ENCODE assay signal across 8 mouse cellular contexts in genomic region chr10:81106113-81106721, GRCm38 (mm10). TPM values are rescaled to one million over a fixed set of nuclear protein-coding genes. Genes with fewer than 3 reads are reported as not detected.
DNase-seq lines count a peak whose midpoint lies in the region; ATAC-seq and TF ChIP-seq lines count a peak whose summit lies in the region.

No protein-coding gene starts in this region.

- peaks cover 13% of the 10 kb centered on the region for H3K4me1 ChIP-seq in embryonic facial prominence, embryonic 14.5 days (ENCODE audit: control insufficient read depth, insufficient read depth, low read length)
- peaks cover 15% of the 10 kb centered on the region for H3K4me1 ChIP-seq in liver, adult 2 months (ENCODE audit: control insufficient read depth, insufficient read depth, low read length)

- H3K4me3 ChIP-seq in embryonic facial prominence, embryonic 14.5 days (ENCODE audit: low read depth, low read length), result peak overlapping the region; percentile 86
- H3K4me3 ChIP-seq in liver, adult 2 months (ENCODE audit: insufficient read depth, low read depth, low read length), result peak overlapping the region; percentile 65

- H3K9me3 ChIP-seq in embryonic facial prominence, embryonic 14.5 days (ENCODE audit: control insufficient read depth, low read length), result no peaks in the 10 kb centered on the region

- 1% methylated on average over 32 of the region's 35 CpGs for WGBS in embryonic facial prominence, embryonic 14.5 days
- WGBS in liver, adult 2 months, result 2% methylated on average over 34 of the region's 35 CpGs

- H3K4me2 ChIP-seq in embryonic facial prominence, embryonic 14.5 days (ENCODE audit: low read depth, low read length), result peak overlapping the region; percentile 92

- peaks cover 31% of the 10 kb centered on the region for H3K36me3 ChIP-seq in embryonic facial prominence, embryonic 14.5 days (ENCODE audit: control insufficient read depth, insufficient read depth, low read length)
- H3K36me3 ChIP-seq in liver, adult 2 months (ENCODE audit: control insufficient read depth, insufficient read depth, low read length), result peaks cover 10% of the 10 kb centered on the region

- ATAC-seq in embryonic facial prominence, embryonic 14.5 days (ENCODE audit: low read depth), result peak; percentile 88
- peak; percentile 67 for ATAC-seq in monocyte, adult 5-6 weeks (replicated peaks; ENCODE audit: insufficient number of reproducible peaks, low FRiP score, low TSS enrichment, poor library complexity, severe bottlenecking)

- no peak for TF ChIP-seq POLR2A in liver, adult 2 months (IDR thresholded peaks at IDR 0.05; ENCODE audit: extremely low read depth, insufficient read depth, low read length)

- peak; percentile 79 for DNase-seq in 3T3-L1 (ENCODE audit: low read depth, low spot score)
- peak; percentile 72 to 86 for DNase-seq in adrenal gland, postnatal 4 days (ENCODE audit: low spot score in 2 of 2)
- DNase-seq in embryonic facial prominence, embryonic 14.5 days (ENCODE audit: low spot score), result peak; percentile 89
- peak; percentile 80 to 81 for DNase-seq in heart, adult 9 months (ENCODE audit: low spot score in 2 of 2)
- DNase-seq in kidney, adult 9 months, result peak; percentile 92
- DNase-seq in liver, adult 2 months (ENCODE audit: extremely low read depth, low read depth, low spot score), result peak; percentile 63
- DNase-seq in spleen, postnatal 36 days (ENCODE audit: low spot score in 2 of 2), result peak; percentile 80 to 88

- no peaks in the 10 kb centered on the region for H3K27me3 ChIP-seq in embryonic facial prominence, embryonic 14.5 days (replicated peaks; ENCODE audit: control insufficient read depth, insufficient read depth, low read length)
- H3K27me3 ChIP-seq in liver, adult 2 months (ENCODE audit: control insufficient read depth, insufficient read depth, low read length), result no peaks in the 10 kb centered on the region

- peaks cover 37% of the 10 kb centered on the region; the same call in 1 of the 2 replicates for H3K79me2 ChIP-seq in liver, adult 2 months (ENCODE audit: control insufficient read depth, insufficient read depth, low read length)

- peak overlapping the region; percentile 98 for H3K27ac ChIP-seq in embryonic facial prominence, embryonic 14.5 days (replicated peaks; ENCODE audit: low read depth, low read length)
- peak overlapping the region; percentile 90 for H3K27ac ChIP-seq in liver, adult 2 months (replicated peaks; ENCODE audit: insufficient read depth, low read depth, low read length)

- peak; percentile 17; the same call in 1 of the 2 replicates for TF ChIP-seq CTCF in liver, adult 2 months (IDR thresholded peaks at IDR 0.05; ENCODE audit: low read depth, low read length)

- peak overlapping the region; percentile 98 for H3K9ac ChIP-seq in embryonic facial prominence, embryonic 14.5 days (ENCODE audit: low read depth, low read length)
- H3K9ac ChIP-seq in liver, adult 2 months (ENCODE audit: low read depth, low read length), result peak overlapping the region; percentile 92

RNA-seq across cellular contexts. Expression of gene Map2k2, which starts 0.5 kb away (rescaled TPM):
- total RNA-seq in adrenal gland, postnatal 4 days (2021), result 100 to 1,000 TPM; 149 to 157 TPM
- 166 and 178 TPM in 2 replicates for polyA plus RNA-seq in embryonic facial prominence, embryonic 14.5 days (2014; fragmentation: Nextera tagmentation; extraction: Ambion mirVana)
- 46.6 and 61.1 TPM in 2 replicates for total RNA-seq in liver, adult 2 months (2014; rRNA removed)
- 192 and 231 TPM in 2 replicates for polyA plus RNA-seq in liver, adult 2 months (2012; rRNA removed)
- 62.4 to 77.3 TPM (median 66.5 TPM) in 3 replicates for total RNA-seq in monocyte, adult 5-6 weeks (2017)

RNA-seq across cellular contexts. Expression of gene Creb3l3, which starts 7.5 kb away (rescaled TPM):
- 10 to 100 TPM in 1 of 2 experiments, 1 to 10 TPM in 1; 2.3 to 16.6 TPM for total RNA-seq in adrenal gland, postnatal 4 days (2021)
- polyA plus RNA-seq in embryonic facial prominence, embryonic 14.5 days (2014; fragmentation: Nextera tagmentation; extraction: Ambion mirVana), result 0.60 and 0.68 TPM in 2 replicates
- 190 and 205 TPM in 2 replicates for total RNA-seq in liver, adult 2 months (2014; rRNA removed)
- polyA plus RNA-seq in liver, adult 2 months (2012; rRNA removed), result 287 and 308 TPM in 2 replicates
- total RNA-seq in monocyte, adult 5-6 weeks (2017), result 0.39 TPM in 1 of 3 replicates, not detected in the others

RNA-seq across cellular contexts. Expression of gene Zbtb7a, which starts 28.8 kb away (rescaled TPM):
- 10 to 100 TPM; 71.8 to 76.6 TPM for total RNA-seq in adrenal gland, postnatal 4 days (2021)
- 24.1 and 25.9 TPM in 2 replicates for polyA plus RNA-seq in embryonic facial prominence, embryonic 14.5 days (2014; fragmentation: Nextera tagmentation; extraction: Ambion mirVana)
- 10.0 and 14.2 TPM in 2 replicates for total RNA-seq in liver, adult 2 months (2014; rRNA removed)
- polyA plus RNA-seq in liver, adult 2 months (2012; rRNA removed), result 28.6 and 34.0 TPM in 2 replicates
- total RNA-seq in monocyte, adult 5-6 weeks (2017), result 28.4 to 40.6 TPM (median 30.5 TPM) in 3 replicates

RNA-seq across cellular contexts. Expression of gene Thop1, which starts 36.4 kb away (rescaled TPM):
- total RNA-seq in adrenal gland, postnatal 4 days (2021), result 10 to 100 TPM; 39.1 to 46.7 TPM
- polyA plus RNA-seq in embryonic facial prominence, embryonic 14.5 days (2014; fragmentation: Nextera tagmentation; extraction: Ambion mirVana), result 61.7 and 62.9 TPM in 2 replicates
- 7.4 and 9.3 TPM in 2 replicates for total RNA-seq in liver, adult 2 months (2014; rRNA removed)
- polyA plus RNA-seq in liver, adult 2 months (2012; rRNA removed), result 12.0 and 13.1 TPM in 2 replicates
- 2.5 to 3.6 TPM (median 2.8 TPM) in 3 replicates for total RNA-seq in monocyte, adult 5-6 weeks (2017)

RNA-seq across cellular contexts. Expression of gene Sgta, which starts 46.2 kb away (rescaled TPM):
- 100 to 1,000 TPM; 158 to 163 TPM for total RNA-seq in adrenal gland, postnatal 4 days (2021)
- 163 and 179 TPM in 2 replicates for polyA plus RNA-seq in embryonic facial prominence, embryonic 14.5 days (2014; fragmentation: Nextera tagmentation; extraction: Ambion mirVana)
- total RNA-seq in liver, adult 2 months (2014; rRNA removed), result 43.9 and 53.8 TPM in 2 replicates
- polyA plus RNA-seq in liver, adult 2 months (2012; rRNA removed), result 136 and 146 TPM in 2 replicates
- 27.8 to 50.9 TPM (median 31.5 TPM) in 3 replicates for total RNA-seq in monocyte, adult 5-6 weeks (2017)

Comparison
In these comparisons a context has a peak if more than half of its experiments do, and no peak if none do; other contexts are left out.
1. Peak in every context shown above with its lines: DNase-seq, ATAC-seq, H3K4me3 ChIP-seq and H3K27ac ChIP-seq.
2. RNA of gene Creb3l3, which starts 7.5 kb away (total RNA-seq): 190 to 205 TPM in liver, adult 2 months; 2.3 to 16.6 TPM in adrenal gland, postnatal 4 days and 0.39 TPM in monocyte, adult 5-6 weeks; every median in the first group is over 10 times any median in the second.